Mouse (Mus musculus) lung, postnatal 10 days (tissue): ENCODE measurements around the gene Mib2.
"Not testable (repeated sequence)": the region's sequence is repeated elsewhere in the genome, so short reads cannot be mapped to it uniquely, and the experiment has no call there.

ENCODE experiments used
- DNase-seq: peaks from one replicate; pipeline ENCODE4 v3.0.0; 2021

Gene Mib2

GRCm38 (mm10) chr4:155668689-155669597, at the start of gene Mib2:
Mib2 (minus strand) TSS chr4:155669198.
- peak; percentile 98 for DNase-seq

DNA sequence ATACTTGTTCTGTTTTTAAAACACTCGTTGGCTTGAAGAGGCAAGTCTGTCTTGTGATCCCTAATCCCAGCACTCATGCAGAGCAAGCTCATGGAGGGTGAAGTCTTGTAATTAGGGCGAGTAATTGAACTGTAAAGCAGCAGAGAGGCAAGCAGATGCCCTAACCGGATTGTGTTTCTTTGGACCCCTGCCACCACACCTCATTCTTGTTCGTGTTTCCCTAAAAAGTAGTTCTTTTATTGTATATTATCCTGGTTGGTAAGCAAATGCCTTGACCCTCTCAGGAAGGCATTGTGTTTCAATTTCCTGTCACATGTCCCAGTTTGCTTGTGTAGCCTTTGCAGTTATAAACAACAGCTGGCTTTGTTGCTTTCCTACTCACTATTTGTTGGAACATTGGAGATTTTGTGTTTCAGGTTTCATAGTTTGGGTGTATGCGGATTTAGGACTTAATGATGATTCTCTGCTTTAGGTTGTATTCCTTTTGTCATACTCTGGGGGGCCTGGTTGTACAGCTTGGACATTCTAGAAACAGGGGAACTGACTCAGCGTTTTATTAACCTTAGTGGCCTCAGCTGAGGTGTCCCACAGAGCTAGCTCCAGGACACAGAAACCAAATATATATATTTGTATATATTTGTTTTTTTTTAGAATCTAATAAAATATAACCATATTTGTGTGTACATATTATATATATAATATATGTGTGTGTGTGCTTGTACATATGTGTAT, 41.7 kb upstream of the Mib2 start:
- DNase-seq, result peak; percentile 55

DNA sequence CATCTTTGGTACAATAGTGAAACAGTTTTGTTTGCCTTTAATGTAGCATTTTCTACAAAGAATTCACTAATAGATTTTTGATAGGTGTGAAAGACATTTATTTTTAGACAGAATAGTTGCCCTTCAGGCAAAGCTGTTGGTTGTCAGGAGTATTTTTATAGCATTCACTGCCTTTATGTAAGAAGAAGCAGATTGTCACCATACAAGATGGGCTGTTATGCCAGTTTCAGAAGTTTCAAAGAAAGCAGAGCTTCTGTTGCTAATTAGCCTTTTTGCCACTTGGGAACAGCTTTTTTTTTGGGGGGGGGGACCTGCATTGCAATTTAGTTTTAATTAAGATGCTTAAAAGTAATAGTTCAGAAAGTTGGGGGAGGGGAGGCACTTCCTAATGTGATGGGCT, 40.0 kb upstream of the Mib2 start:
- no peak for DNase-seq

GRCm38 (mm10) chr4:155708582-155708981, 39.6 kb upstream of the Mib2 start:
- no peak for DNase-seq

DNA sequence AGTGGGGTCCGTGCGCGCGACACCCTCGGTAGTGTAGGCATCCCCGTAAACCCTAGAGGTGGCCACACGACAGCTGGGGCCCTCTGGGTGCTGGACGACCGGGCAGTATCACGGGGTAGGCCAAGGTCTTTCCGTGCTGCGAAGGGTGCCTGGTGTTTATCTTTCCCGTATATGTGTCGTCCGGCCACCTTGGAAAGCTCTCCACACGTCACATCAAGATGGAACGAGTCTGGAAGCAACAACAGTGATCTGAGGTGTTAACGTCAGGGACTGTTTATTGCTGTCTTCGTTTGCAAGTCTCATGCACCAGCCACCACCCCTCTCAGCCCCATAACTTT, 36.6 kb upstream of the Mib2 start:
- no peak for DNase-seq

GRCm38 (mm10) chr4:155704721-155705591, 36.0 kb upstream of the Mib2 start, which contains the start of gene Ssu72:
Ssu72 (plus strand) TSS chr4:155704800.
- peak; percentile 95 for DNase-seq

DNA sequence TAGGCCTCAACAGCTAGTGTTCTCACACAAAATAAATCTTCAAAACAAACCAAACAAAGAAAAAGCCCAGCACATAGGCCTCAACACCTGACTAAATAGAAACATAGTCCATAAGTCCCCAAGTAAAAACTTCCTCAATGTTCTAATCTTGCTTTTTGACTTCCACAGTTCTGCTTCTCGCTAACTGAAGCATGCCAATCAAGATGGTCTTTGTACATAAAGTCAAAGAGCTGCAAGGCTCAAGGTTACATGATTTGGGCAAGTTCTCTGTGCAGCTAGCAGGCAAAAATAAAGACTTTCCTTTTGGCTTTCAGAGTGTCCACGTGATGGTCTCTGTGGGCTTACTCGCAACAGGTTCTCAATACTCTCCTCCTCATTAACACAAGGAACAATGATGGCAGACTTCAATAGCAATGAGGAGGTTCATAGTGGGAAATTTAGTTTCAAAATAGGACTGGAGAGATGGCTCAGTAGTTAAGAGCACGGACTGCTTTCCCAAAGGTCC, 34.5 kb upstream of the Mib2 start:
- DNase-seq, result no peak

GRCm38 (mm10) chr4:155700425-155700824, 31.4 kb upstream of the Mib2 start:
- no peak for DNase-seq

DNA sequence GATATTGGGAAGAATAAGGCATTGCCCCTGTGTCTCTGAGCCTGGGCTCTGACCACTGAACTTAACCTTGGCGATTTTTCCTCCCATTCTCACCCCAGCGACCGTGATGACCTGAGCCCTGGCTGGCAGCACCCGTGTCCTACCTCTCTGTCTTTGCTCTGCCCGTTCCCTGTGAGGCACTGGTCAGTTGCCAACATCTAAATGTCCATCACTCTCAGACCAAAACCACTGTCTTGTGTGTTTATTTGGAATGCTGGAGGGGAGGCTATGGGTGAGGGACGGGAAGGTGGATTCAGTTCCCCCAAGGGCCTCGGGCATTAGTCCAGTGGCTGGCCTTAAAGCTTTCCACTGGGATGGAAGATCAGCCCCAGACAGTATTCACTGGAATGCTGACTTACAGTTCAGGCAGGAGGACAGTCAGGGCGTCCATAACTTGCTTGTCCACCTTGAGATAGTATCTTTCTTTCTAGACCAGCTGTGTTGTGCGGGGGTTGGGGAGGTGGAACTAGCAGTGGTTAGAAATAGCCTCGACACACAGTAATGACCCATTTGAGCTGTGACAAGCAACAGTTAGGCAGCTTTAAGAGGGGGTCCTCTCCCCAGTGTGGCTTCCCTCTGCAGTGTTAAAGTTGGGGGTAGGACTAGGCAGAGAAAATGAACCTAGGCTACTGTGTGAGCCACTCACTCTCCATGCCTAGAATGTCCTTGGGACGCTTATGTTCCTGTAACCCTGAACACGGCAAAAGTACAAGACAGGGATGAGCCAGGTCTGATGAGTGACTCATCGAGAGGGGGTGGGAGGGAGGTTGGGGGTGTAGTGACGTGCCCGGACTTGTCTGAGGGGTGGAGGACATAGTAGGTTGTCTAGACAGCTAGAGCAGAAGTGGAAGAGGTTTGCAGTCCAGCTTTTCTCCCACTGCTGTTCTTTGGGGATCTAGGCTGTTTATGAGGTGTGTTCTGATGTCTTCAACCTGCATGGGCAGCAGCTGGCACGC, 27.6 kb upstream of the Mib2 start:
- DNase-seq, result no peak

- DNase-seq, result no peak
These were observed 26.6 kb upstream of the Mib2 start for GRCm38 (mm10) chr4:155695531-155696062.

- DNase-seq, result peak; percentile 71
These were observed 25.7 kb upstream of the Mib2 start for GRCm38 (mm10) chr4:155694482-155695401.

DNA sequence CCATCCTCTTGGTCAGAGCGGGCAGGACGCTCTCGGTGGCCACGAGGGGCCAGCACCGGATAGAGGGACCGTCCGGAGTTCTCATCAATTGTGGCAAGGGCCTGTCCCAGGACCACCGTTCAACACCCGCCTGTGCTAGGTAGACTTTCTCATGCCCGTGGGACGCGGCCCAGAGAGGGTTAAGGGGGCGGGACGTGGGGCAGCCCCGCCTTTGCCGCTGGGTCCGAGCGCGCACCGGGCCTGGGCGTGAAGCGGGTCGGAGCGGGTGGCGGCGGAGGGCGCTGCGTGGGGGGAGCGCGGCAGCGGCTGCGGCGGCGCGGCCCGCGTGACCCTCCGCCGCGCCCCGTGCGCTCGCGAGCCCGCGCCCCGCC, 25.1 kb upstream of the Mib2 start, which contains the start of gene Fndc10:
TSS of gene Fndc10 (plus strand) at position 232 of the 371 bp plus-strand sequence.
- DNase-seq, result peak; percentile 76

GRCm38 (mm10) chr4:155692421-155692820, 23.4 kb upstream of the Mib2 start:
- peak; percentile 18 for DNase-seq

- DNase-seq, result no peak
These were observed 21.8 kb upstream of the Mib2 start for GRCm38 (mm10) chr4:155690571-155691375.

DNA sequence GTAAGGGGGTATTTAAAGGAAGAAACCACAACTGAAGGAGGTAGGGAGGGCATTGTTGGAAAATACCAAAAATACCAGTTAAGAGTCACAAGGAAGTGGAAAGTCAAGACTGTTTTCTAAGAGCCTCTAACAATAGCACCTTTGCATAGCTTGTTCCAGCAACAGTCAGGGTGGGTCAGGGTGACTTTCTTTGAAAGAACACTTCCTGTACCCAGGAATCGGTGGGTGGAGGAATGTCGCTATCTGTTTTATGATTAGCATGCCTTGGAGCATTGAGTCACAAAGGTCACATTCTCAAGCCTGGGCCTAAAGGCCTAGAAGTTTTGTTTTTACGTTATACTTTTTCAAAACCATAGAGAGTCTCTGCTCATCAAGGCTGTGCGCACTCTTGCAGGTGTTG, 18.8 kb upstream of the Mib2 start:
- DNase-seq, result not testable (repeated sequence)

- DNase-seq, result not testable (repeated sequence)
These were observed 14.8 kb upstream of the Mib2 start for GRCm38 (mm10) chr4:155683670-155684277.

DNA sequence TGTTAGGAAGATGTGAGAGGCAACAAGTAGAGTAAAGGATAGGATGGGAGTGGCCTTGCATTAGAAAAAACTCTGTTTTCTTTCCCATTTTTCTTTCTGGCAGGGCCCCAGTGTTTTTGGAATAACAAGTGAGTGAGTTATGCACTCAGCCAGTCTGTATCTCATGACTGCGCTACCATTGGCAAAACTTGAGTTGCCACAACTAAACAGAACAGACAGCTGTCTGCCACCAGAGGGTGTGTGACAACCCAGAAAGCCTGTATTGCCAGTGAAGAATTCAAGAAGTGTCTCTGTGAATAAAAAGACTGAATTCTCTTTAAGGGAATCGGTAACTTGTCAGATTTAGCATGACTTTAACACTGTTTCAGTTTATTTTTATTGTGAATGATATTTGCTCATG, 7.0 kb upstream of the Mib2 start:
- peak; percentile 63 for DNase-seq

DNA sequence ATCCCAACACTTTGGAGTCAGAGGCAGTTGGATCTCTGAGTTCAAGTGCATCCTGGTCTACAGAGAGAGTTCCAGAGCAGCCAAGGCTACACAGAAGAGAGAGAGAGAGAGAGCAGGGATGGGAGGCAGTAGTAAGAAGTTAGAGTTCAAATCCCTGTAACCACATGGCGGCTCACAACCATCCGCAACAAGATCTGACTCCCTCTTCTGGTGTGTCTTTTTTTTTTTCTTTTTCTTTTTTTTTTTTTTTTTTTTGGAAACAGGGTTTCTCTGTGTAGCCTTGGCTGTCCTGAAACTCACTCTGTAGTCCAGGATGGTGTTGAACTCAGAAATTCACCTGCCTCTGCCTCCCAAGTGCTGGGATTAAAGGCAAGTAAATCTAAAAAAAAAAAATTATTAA, 3.1 kb upstream of the Mib2 start:
- DNase-seq, result no peak

GRCm38 (mm10) chr4:155670236-155670635, 1.2 kb upstream of the Mib2 start:
- not testable (repeated sequence) for DNase-seq
